Mouse (Mus musculus) testis, adult 2 months (tissue): ENCODE measurements around the gene B3galt4.

Experiments used
- CTCF ChIP-seq: fragments of 200-500 bp; IDR thresholded peaks from 2 replicates; pipeline ENCODE4 v1.5.1; 2012; ENCODE audit warnings: low read depth, mild to moderate bottlenecking, inconsistent platforms, low read length, moderate library complexity; ENCODE audit not compliant: control insufficient read depth, insufficient read depth, insufficient replicate concordance
- POLR2A ChIP-seq: fragments of 200-500 bp; IDR thresholded peaks from 2 replicates; pipeline ENCODE4 v1.6.1; 2012; ENCODE audit warnings: low read depth, mild to moderate bottlenecking, inconsistent platforms, low read length, moderate library complexity; ENCODE audit not compliant: control insufficient read depth

GRCm38 (mm10) chr17:33900281-33900988, 50.9 kb downstream of the B3galt4 start:
- no peak for TF ChIP-seq CTCF
- TF ChIP-seq POLR2A, result no peak
